Mouse (Mus musculus) erythroblast, embryonic 14.5 days (primary cell): ENCODE measurements around the gene Cep63. TPM values are rescaled to one million over a fixed set of nuclear protein-coding genes. Genes with fewer than 3 reads are reported as not detected.

ENCODE experiments used
- H3K27me3 ChIP-seq: 2 replicates; pipeline ENCODE4 v1.6.1; 2012; ENCODE audit warnings: inconsistent platforms; ENCODE audit not compliant: control insufficient read depth
- H3K36me3 ChIP-seq: 2 replicates; pipeline ENCODE4 v1.6.1; 2012; ENCODE audit warnings: mild to moderate bottlenecking, inconsistent platforms; ENCODE audit not compliant: control insufficient read depth
- H3K4me1 ChIP-seq: 2 replicates; pipeline ENCODE4 v1.6.1; 2012; ENCODE audit warnings: inconsistent platforms; ENCODE audit not compliant: control insufficient read depth
- H3K4me3 ChIP-seq: replicated peaks from 2 replicates; pipeline ENCODE3; 2012; ENCODE audit warnings: moderate library complexity, mild to moderate bottlenecking, inconsistent platforms
- H3K9me3 ChIP-seq: 2 replicates; pipeline ENCODE4 v1.6.1; 2012; ENCODE audit warnings: low read length, inconsistent platforms, mixed read lengths; ENCODE audit not compliant: control insufficient read depth
- GATA1 ChIP-seq: IDR thresholded peaks from 2 replicates; pipeline ENCODE4 v1.6.1; 2012; ENCODE audit warnings: low read length, inconsistent platforms, mixed read lengths
- TAL1 ChIP-seq: IDR thresholded peaks from 3 replicates; pipeline ENCODE4 v1.6.1; 2012; ENCODE audit warnings: low read length, inconsistent platforms, mixed read lengths
- polyA plus RNA-seq: library from polyadenylated mRNA; stranded (reverse); fragments of >175 nt; gene quantifications from 2 replicates; pipeline ENCODE4 v1.2.3, GENCODE M21; 2012

Gene Cep63
- polyA plus RNA-seq, 1 experiment: 2.3 TPM

DNA sequence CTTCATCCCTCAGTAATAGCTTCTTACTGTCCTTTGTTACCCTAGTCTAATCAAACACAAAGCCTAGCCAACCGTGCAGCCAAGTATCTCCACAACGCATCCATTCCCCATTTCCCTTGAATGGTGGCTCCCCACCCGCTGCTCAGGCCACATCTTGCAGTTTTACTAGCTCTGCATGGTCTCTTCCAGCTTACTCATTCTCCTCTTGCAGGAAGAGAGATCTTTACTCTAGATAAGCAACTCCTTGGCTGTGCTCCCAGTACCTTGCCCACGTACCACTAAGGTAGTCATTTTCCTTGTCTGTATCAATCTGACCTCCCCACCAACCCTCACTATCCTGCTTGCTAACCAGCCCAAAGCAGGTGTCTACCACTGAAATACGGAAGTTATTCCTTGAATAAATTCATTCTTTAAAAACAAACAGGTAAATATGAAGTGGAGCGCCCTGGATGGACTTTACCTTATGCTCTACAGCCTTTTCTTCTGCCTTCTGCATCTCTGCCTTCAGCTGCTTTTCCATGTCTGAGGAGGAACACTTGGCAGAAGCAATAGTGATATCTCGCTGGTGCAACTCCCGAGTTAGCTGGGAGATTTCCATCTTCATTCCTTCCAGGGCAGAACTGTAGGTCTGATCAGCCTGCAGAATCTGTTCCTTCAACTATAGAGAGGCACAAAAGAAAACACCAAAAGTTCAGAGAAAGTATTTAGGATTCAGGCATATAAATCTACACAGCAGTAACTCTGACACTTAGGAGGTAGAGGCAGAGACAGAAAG, 30.5 kb downstream of the Cep63 start:
- no peak for TF ChIP-seq GATA1
- no peak for TF ChIP-seq TAL1
- Histone ChIP-seq H3K4me3 (no peak overlapping the region), H3K9me3 (no peaks in the 10 kb centered on the region), H3K27me3 (no peaks in the 10 kb centered on the region), H3K4me1 (no peaks in the 10 kb centered on the region), H3K36me3 (peaks cover 46% of the 10 kb centered on the region)

DNA sequence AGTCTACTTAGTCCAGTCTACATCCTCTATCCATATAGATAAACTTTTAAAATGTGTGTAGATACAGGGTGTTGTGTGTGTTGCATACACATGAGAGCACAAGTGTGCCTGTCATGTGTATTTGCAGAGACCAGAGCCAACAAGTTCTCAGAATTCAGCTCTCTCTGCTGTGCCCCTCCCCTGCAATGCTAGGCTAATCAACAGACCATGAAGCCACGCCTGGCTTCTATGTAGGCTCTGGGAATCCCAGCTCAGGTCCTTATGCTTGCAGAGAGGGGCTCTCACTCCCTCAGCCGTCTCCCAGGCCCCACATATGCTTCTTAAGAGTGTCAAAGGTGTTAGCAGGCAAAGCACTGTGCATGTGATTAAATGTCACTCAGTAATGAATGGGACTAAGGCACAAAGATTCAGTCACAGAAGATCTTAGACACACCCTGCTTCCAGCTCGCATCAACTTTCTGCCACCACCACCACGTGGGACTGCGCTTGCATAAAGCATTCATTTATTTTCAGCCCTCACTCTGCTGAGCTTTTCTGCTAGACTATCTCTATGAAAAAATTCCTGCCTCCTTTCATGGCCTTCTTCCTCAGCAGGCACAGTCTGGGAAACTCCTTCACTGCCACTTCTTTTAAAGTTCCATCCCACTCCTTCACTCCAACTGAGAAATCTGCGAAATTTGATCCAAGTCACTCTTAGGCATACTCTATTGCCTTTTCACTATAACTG, 31.5 kb downstream of the Cep63 start:
- no peak for TF ChIP-seq TAL1
- TF ChIP-seq GATA1: no peak
- H3K36me3 ChIP-seq: peaks cover 44% of the 10 kb centered on the region
- H3K27me3 ChIP-seq: no peaks in the 10 kb centered on the region

DNA sequence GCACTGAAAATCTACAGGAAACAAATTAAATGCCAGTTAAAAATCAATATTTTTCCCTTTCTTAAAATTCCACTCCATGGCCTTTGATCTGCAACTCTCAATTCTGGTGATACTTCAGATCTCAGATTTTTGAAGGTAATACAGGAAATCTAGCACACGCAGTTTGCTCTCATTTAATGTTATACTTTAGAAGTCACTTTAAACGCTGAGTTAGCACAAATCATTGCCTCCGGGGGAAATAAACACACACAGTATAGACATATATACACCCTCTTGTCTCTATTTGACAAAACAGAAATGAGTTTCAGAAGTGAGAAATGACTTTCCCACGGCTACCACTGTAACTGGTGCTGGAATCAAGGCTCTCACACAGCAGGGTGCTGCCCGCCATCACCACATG, 39.0 kb downstream of the Cep63 start:
- H3K36me3 ChIP-seq: peaks cover 40% of the 10 kb centered on the region
- H3K27me3 ChIP-seq: no peaks in the 10 kb centered on the region
- H3K4me3 ChIP-seq: no peak overlapping the region
- TF ChIP-seq GATA1: no peak
- no peak for TF ChIP-seq TAL1
- H3K4me1 ChIP-seq: no peaks in the 10 kb centered on the region
- H3K9me3 ChIP-seq: no peaks in the 10 kb centered on the region

More for the DNA sequence above, 31.5 kb downstream of the Cep63 start:
- Histone ChIP-seq H3K4me1 (no peaks in the 10 kb centered on the region), H3K4me3 (no peak overlapping the region), H3K9me3 (no peaks in the 10 kb centered on the region)

DNA sequence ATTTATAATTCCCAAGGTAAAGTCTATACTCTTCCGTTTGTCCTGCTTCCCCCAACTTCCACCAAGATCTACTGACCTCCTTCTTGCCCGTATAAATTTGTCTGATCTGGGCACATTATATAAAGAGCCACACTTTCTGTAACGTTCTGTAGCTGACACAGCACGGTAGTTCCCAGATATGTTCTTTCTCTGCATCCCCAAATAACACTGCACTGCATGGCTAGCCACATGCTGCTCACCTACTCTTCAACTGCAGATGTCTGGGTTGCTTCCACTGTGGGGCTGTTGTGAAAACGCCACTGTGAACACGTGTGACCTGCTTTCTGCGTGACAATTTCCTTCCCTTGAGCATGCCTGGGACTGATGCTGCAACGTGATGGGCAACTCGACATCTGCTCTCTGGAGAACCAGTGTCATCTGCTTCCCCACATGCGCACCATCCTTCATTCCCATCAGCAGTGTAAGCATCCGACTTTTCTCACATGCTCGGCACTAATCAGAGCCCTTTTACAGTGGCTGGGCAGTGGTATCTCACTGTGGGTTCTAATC, 44.3 kb downstream of the Cep63 start:
- TF ChIP-seq TAL1 (no peak), GATA1 (no peak)
- H3K36me3 ChIP-seq: peaks cover 24% of the 10 kb centered on the region

DNA sequence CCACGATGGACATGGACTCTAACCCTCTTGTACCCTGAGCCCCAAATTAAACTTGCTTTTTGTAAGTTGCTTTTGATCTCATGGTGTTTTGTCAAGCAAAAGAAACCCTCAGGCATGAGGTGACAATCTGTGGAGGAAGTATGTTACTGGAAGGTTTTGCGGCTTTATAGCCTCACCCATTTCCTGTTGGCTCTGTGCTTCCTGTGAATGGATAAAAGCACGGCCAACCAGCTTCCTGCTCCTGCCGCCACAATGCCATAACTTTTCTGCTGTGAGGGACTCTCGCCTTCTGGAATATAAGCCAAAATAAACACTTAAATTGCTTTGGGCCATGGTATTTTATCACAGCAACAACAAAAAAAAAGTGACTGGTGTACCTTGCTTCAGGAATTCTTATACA, 48.9 kb downstream of the Cep63 start:
- Histone ChIP-seq H3K9me3 (no peaks in the 10 kb centered on the region; the same call in 1 of the 2 replicates), H3K4me3 (no peak overlapping the region), H3K4me1 (no peaks in the 10 kb centered on the region)

More for the DNA sequence above, 44.3 kb downstream of the Cep63 start:
- Histone ChIP-seq H3K27me3 (no peaks in the 10 kb centered on the region), H3K4me3 (no peak overlapping the region), H3K9me3 (no peaks in the 10 kb centered on the region; the same call in 1 of the 2 replicates), H3K4me1 (no peaks in the 10 kb centered on the region)

DNA sequence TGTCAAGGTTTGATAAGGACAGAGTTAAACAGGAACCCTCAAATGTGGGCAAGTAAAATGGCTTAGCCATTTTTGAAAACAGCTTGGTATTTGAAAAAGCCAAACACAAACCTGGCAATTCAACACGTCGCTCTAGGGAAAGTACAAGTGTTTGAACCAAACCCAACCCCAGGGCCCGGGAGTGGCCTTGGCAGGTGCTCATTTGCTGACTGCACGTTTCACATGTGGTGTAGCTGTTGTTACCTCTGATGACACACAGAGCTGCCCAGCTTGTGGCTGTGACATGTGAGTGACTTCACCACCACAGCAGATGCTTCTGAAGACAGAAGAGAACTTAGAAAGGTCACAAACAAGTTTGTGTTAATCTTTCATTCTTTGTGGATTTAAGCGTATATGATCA, 53.4 kb downstream of the Cep63 start:
- H3K4me3 ChIP-seq: no peak overlapping the region
- no peaks in the 10 kb centered on the region for H3K27me3 ChIP-seq
- no peaks in the 10 kb centered on the region for H3K4me1 ChIP-seq
- TF ChIP-seq TAL1 (no peak), GATA1 (no peak)
- H3K36me3 ChIP-seq: no peaks in the 10 kb centered on the region
- H3K9me3 ChIP-seq: no peaks in the 10 kb centered on the region

More for the DNA sequence above, 48.9 kb downstream of the Cep63 start:
- H3K27me3 ChIP-seq: no peaks in the 10 kb centered on the region
- H3K36me3 ChIP-seq: no peaks in the 10 kb centered on the region
- TF ChIP-seq TAL1: no peak
- TF ChIP-seq GATA1: no peak

DNA sequence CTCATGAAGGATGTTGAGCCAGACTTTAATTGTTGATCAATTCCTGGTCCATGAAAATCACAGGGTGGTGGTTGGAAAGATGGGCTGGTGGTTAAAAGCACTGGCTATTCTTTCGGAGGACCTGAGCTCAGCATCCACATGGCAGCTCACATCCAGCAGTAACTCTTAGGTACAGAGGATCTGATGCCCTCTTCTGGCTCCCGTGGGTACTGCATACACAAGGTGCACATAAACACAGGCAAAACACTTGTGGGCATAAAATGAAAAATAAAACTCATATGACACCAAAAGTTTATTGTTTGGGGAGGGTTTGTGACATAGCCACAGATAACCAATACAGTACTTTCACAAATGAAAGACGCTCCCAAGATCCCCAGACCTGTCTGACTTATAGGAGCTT, 67.9 kb downstream of the Cep63 start:
- no peak overlapping the region for H3K4me3 ChIP-seq
- H3K4me1 ChIP-seq: no peaks in the 10 kb centered on the region
- H3K36me3 ChIP-seq: no peaks in the 10 kb centered on the region
- no peak for TF ChIP-seq GATA1
- TF ChIP-seq TAL1: no peak
- no peaks in the 10 kb centered on the region for H3K27me3 ChIP-seq
- peaks cover 7% of the 10 kb centered on the region for H3K9me3 ChIP-seq

DNA sequence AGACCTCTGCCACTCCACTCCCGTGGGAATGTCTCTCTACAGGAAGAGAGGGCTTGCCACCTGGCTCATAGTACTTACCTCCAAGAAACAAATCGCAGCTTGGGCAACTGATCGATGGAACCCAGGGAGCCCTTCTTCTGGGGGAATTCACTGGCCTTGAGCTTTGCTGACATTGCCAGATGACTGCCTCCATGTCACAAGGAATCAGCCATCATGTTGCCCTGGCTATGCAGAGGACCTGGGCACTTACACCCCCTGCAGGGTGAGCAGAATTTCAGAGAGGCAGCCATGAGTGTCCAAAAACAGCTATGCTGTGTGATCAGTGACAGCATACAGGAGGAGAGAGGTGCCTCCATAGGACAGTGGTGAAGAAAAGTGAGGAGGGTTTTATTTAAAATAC, 72.6 kb downstream of the Cep63 start:
- TF ChIP-seq TAL1 (no peak), GATA1 (no peak)
- no peaks in the 10 kb centered on the region for H3K4me1 ChIP-seq

DNA sequence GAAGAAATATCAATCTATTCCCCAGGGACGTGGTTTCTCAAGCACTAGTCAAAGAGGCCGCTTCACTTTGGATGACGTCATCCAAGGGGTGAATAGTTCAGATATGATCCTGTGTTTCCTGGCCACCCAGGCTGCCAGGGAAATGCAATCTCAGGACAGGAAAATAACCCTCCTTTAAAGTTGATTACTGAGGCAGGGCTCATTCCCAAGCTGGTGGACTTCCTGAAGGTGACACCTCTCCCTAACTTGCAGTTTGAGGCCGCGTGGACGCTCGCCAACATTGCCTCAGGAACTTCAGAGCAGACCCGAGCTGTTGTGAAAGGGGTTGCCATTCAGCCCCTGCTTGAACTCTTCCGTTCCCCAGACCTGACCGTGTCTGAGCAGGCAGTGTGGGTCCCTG, 74.6 kb downstream of the Cep63 start:
- TF ChIP-seq TAL1 (no peak), GATA1 (no peak)
- no peaks in the 10 kb centered on the region; the same call in 1 of the 2 replicates for H3K27me3 ChIP-seq
- no peaks in the 10 kb centered on the region for H3K4me1 ChIP-seq
- H3K9me3 ChIP-seq: no peaks in the 10 kb centered on the region
- H3K36me3 ChIP-seq: no peaks in the 10 kb centered on the region
- H3K4me3 ChIP-seq: no peak overlapping the region

More for the DNA sequence above, 72.6 kb downstream of the Cep63 start:
- H3K27me3 ChIP-seq: no peaks in the 10 kb centered on the region
- H3K4me3 ChIP-seq: no peak overlapping the region
- H3K36me3 ChIP-seq: no peaks in the 10 kb centered on the region
- H3K9me3 ChIP-seq: peaks cover 5% of the 10 kb centered on the region
